Mouse (Mus musculus): ENCODE data around the gene Phldb1. TPM values are rescaled to one million over a fixed set of nuclear protein-coding genes. Genes with fewer than 3 reads are reported as not detected.
"Not testable (repeated sequence)": the region's sequence is repeated elsewhere in the genome, so short reads cannot be mapped to it uniquely, and the experiment has no call there.

Phldb1 gene
- polyA plus RNA-seq, 1 experiment from 2014 or later, result 46.4 TPM

DNA sequence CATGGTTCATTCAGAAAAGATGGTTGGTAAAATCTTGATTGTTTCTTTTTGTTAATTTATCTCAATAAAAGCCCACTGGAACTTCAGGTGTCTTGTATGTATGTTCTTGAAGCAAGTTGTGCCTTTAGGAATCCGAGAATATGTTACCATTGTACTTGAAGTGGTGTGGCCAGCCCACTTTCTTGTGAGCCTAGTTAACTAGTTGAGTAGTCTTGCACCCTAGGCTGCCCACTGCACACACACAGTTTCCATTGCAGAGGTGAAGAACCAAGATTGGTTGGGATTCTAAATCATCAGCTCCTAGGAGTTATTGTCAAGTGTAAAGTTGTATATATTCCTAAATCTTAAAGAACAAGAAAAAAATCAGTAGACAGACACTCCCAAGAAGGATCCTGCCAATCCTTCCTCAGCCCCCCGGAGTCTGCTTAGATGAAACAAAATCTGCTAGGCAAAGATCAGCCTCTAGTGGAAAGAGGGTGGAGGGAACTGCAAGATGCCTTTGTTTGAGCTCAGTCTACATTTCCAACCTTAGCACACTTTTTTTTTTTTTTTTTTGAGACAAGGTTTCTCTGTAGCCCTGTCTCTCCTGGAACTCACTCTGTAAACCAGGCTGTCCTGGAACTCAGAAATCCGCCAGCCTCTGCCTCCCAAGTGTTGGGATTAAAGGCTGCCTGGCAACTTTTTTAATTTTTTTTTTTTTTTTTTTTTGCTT lies 94.2 kb downstream of the Phldb1 start:
- ATAC-seq (ENCODE audit: low FRiP score), result no peak
- Histone ChIP-seq H3K9me3 (ENCODE audit: control insufficient read depth, low read length) (no peaks in the 10 kb centered on the region), H3K4me3 (replicated peaks; ENCODE audit: low read length) (no peak overlapping the region), H3K4me1 (replicated peaks; ENCODE audit: control insufficient read depth, insufficient read depth, low read length) (no peaks in the 10 kb centered on the region), H3K27ac (no peak overlapping the region), H3K9ac (no peak overlapping the region), H3K27me3 (ENCODE audit: control insufficient read depth, insufficient read depth, low read length) (no peaks in the 10 kb centered on the region), H3K36me3 (replicated peaks; ENCODE audit: control insufficient read depth, insufficient read depth) (peaks cover 45% of the 10 kb centered on the region), H3K4me2 (replicated peaks) (no peak overlapping the region)
- no peak for DNase-seq (ENCODE audit: low spot score)
- 89% methylated on average over 3 of the region's 3 CpGs for WGBS

DNA sequence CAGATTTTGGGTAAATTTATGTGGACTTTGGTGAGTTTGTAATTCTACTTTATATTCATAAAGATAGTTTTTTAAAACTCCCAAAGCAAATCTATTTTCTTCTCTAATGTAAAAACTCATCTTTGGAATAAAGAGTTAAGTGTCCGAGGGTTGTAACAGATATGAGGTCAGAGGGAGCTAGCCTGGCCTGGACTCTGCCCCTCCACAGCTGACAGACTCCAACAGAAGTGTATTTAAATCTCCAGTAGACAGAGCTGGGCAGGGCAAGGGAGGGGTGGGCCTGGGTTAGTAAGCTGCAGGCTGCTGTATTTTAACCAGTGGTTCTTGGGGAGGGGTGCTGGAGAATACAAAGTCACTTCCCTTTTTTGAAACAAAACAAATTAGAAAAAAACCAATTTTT lies 95.0 kb downstream of the Phldb1 start:
- peaks cover 52% of the 10 kb centered on the region for H3K36me3 ChIP-seq (replicated peaks; ENCODE audit: control insufficient read depth, insufficient read depth)
- H3K27me3 ChIP-seq (ENCODE audit: control insufficient read depth, insufficient read depth, low read length); DNase-seq (ENCODE audit: low spot score); H3K4me1 ChIP-seq (replicated peaks; ENCODE audit: control insufficient read depth, insufficient read depth, low read length); H3K4me2 ChIP-seq (replicated peaks); H3K9ac ChIP-seq; H3K27ac ChIP-seq; H3K9me3 ChIP-seq (ENCODE audit: control insufficient read depth, low read length); ATAC-seq (ENCODE audit: low FRiP score); H3K4me3 ChIP-seq (replicated peaks; ENCODE audit: low read length): not testable (repeated sequence)
- WGBS, result 95% methylated on average over 1 of the region's 1 CpGs

DNA sequence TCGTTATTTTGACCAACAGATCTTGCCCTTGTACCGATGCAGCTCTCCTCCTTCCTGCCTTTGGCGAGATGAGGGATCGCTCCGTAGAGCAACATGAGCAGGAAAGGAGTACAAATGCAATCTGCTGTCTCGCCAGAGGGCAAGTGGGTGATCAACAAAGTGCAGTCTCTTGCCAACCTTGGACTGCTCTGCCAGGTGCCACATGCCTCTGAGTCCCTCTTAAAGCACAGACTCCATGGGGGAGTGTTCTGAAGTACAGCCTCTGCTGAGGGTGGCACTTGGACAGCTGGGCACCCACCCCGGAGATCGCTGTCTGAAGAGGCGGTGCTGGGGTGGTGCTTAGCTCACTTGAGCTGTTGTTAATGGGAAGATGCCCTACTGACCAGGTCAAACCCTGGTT lies 96.3 kb downstream of the Phldb1 start:
- not testable (repeated sequence) for DNase-seq (ENCODE audit: low spot score)

DNA sequence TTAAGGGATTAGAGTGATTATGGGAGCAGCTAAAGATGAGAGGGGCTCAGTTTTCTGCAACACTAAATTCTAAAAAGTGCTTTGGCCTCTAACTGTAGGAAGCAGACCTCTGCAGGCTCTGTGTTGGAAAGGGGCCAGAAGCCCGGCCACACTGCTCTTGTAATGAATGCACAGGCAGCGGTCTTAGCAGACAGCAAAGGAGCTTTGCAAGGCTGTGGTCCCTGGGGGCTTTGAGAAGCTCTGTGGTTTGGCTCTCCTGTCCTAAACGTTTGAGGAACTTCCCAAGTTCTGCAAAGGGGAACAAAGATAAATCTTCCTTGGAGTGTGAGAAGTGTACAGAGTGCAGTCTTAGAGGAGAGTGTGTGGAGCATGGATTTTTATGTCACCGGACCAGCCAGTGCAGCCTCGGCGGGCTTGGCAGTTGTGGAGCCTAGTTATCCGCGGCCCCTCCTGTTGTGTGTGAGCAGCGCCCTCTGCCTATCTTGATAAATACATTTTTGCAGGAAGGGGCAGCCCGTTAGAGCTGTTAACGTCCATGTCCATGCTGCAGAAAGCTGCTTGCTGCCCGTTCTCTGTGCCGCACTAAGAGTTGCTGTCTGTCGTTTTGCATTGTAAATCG lies 97.3 kb downstream of the Phldb1 start:
- Histone ChIP-seq H3K4me1 (replicated peaks; ENCODE audit: control insufficient read depth, insufficient read depth, low read length) (no peaks in the 10 kb centered on the region), H3K4me3 (replicated peaks; ENCODE audit: low read length) (no peak overlapping the region), H3K36me3 (replicated peaks; ENCODE audit: control insufficient read depth, insufficient read depth) (peaks cover 76% of the 10 kb centered on the region), H3K27ac (no peak overlapping the region), H3K4me2 (replicated peaks) (no peak overlapping the region), H3K9me3 (ENCODE audit: control insufficient read depth, low read length) (no peaks in the 10 kb centered on the region), H3K27me3 (ENCODE audit: control insufficient read depth, insufficient read depth, low read length) (no peaks in the 10 kb centered on the region), H3K9ac (no peak overlapping the region)
- DNase-seq (ENCODE audit: low spot score) (no peak), ATAC-seq (ENCODE audit: low FRiP score) (no peak; the same call in 1 of the 2 replicates)
- WGBS, result 67% methylated on average over 15 of the region's 15 CpGs

More for the DNA sequence above, 96.3 kb downstream of the Phldb1 start:
- not testable (repeated sequence) for H3K4me2 ChIP-seq (replicated peaks); ATAC-seq (ENCODE audit: low FRiP score); H3K27ac ChIP-seq; H3K4me3 ChIP-seq (replicated peaks; ENCODE audit: low read length); H3K4me1 ChIP-seq (replicated peaks; ENCODE audit: control insufficient read depth, insufficient read depth, low read length); H3K27me3 ChIP-seq (ENCODE audit: control insufficient read depth, insufficient read depth, low read length); H3K9me3 ChIP-seq (ENCODE audit: control insufficient read depth, low read length); H3K9ac ChIP-seq
- WGBS, result 95% methylated on average over 9 of the region's 9 CpGs
- peaks cover 66% of the 10 kb centered on the region for H3K36me3 ChIP-seq (replicated peaks; ENCODE audit: control insufficient read depth, insufficient read depth)

Other genes starting within 250 kb of the Phldb1 start
- not detected in 2 replicates for gene Cxcr5, start 173.3 kb downstream of the Phldb1 start, polyA plus RNA-seq (2014; fragmentation: Nextera tagmentation; extraction: Ambion mirVana)
- 17.7 and 21.2 TPM in 2 replicates for gene Ddx6, start 130.3 kb downstream of the Phldb1 start, polyA plus RNA-seq (2014; fragmentation: Nextera tagmentation; extraction: Ambion mirVana)
- not detected in 2 replicates for gene Treh, start 62.0 kb downstream of the Phldb1 start, polyA plus RNA-seq (2014; fragmentation: Nextera tagmentation; extraction: Ambion mirVana)
- gene Arcn1, start 32.6 kb upstream of the Phldb1 start, polyA plus RNA-seq (2014; fragmentation: Nextera tagmentation; extraction: Ambion mirVana), result 148 and 169 TPM in 2 replicates
- 141 and 158 TPM in 2 replicates for gene Ift46, start 32.7 kb upstream of the Phldb1 start, polyA plus RNA-seq (2014; fragmentation: Nextera tagmentation; extraction: Ambion mirVana)
- 14.2 and 14.3 TPM in 2 replicates for gene Tmem25, start 64.1 kb upstream of the Phldb1 start, polyA plus RNA-seq (2014; fragmentation: Nextera tagmentation; extraction: Ambion mirVana)
- not detected in 2 replicates for gene Ttc36, start 67.9 kb upstream of the Phldb1 start, polyA plus RNA-seq (2014; fragmentation: Nextera tagmentation; extraction: Ambion mirVana)
- 17.1 and 19.3 TPM in 2 replicates for gene Kmt2a, start 146.1 kb upstream of the Phldb1 start, polyA plus RNA-seq (2014; fragmentation: Nextera tagmentation; extraction: Ambion mirVana)
- gene Atp5l, start 185.5 kb upstream of the Phldb1 start, polyA plus RNA-seq (2014; fragmentation: Nextera tagmentation; extraction: Ambion mirVana), result 774 and 980 TPM in 2 replicates
- 46.0 and 50.2 TPM in 2 replicates for gene Ube4a, start 230.4 kb upstream of the Phldb1 start, polyA plus RNA-seq (2014; fragmentation: Nextera tagmentation; extraction: Ambion mirVana)
- gene Cd3g, start 245.2 kb upstream of the Phldb1 start, polyA plus RNA-seq (2014; fragmentation: Nextera tagmentation; extraction: Ambion mirVana), result not detected in 2 replicates
- gene Cd3d, start 246.6 kb upstream of the Phldb1 start, polyA plus RNA-seq (2014; fragmentation: Nextera tagmentation; extraction: Ambion mirVana), result not detected in 2 replicates

Data from hindbrain, embryonic 14.5 days (tissue).